Mouse (Mus musculus): ENCODE data around the gene Ccdc160. TPM values are rescaled to one million over a fixed set of nuclear protein-coding genes. Genes with fewer than 3 reads are reported as not detected.

The Ccdc160 gene
- polyA plus RNA-seq, 1 experiment from 2014 or later: 9.6 TPM

GRCm38 (mm10) chrX:52797031-52797625, 6.1 kb downstream of the Ccdc160 start:
- H3K4me2 ChIP-seq (ENCODE audit: low read length): no peak overlapping the region
- WGBS: 50% methylated on average over 9 of the region's 9 CpGs
- H3K36me3 ChIP-seq (ENCODE audit: control insufficient read depth, insufficient read depth, low read length): no peaks in the 10 kb centered on the region
- no peaks in the 10 kb centered on the region for H3K9me3 ChIP-seq (replicated peaks; ENCODE audit: control insufficient read depth, low read length, poor library complexity, severe bottlenecking)
- H3K4me3 ChIP-seq (ENCODE audit: low read depth, low read length): no peak overlapping the region
- no peaks in the 10 kb centered on the region for H3K4me1 ChIP-seq (ENCODE audit: control insufficient read depth, insufficient read depth, low read length)
- no peaks in the 10 kb centered on the region for H3K27me3 ChIP-seq (ENCODE audit: control insufficient read depth, insufficient read depth, low read depth, low read length)
- no peak overlapping the region for H3K9ac ChIP-seq (ENCODE audit: low read depth, low read length)
- no peak for ATAC-seq
- H3K27ac ChIP-seq (ENCODE audit: low read length): no peak overlapping the region

- Histone ChIP-seq H3K9me3 (replicated peaks; ENCODE audit: control insufficient read depth, low read length, poor library complexity, severe bottlenecking) (no peaks in the 10 kb centered on the region), H3K4me3 (ENCODE audit: low read depth, low read length) (no peak overlapping the region), H3K27me3 (ENCODE audit: control insufficient read depth, insufficient read depth, low read depth, low read length) (no peaks in the 10 kb centered on the region), H3K4me1 (ENCODE audit: control insufficient read depth, insufficient read depth, low read length) (no peaks in the 10 kb centered on the region), H3K9ac (ENCODE audit: low read depth, low read length) (no peak overlapping the region), H3K36me3 (ENCODE audit: control insufficient read depth, insufficient read depth, low read length) (no peaks in the 10 kb centered on the region), H3K4me2 (ENCODE audit: low read length) (no peak overlapping the region), H3K27ac (ENCODE audit: low read length) (no peak overlapping the region)
- no peak for ATAC-seq
- 71% methylated on average over 14 of the region's 14 CpGs for WGBS
Measured at GRCm38 (mm10) chrX:52798255-52798654, 7.3 kb downstream of the Ccdc160 start.

- WGBS: 43% methylated on average over 6 of the region's 6 CpGs
- H3K27me3 ChIP-seq (ENCODE audit: control insufficient read depth, insufficient read depth, low read depth, low read length): no peaks in the 10 kb centered on the region
- no peaks in the 10 kb centered on the region for H3K36me3 ChIP-seq (ENCODE audit: control insufficient read depth, insufficient read depth, low read length)
- H3K27ac ChIP-seq (ENCODE audit: low read length): no peak overlapping the region
- H3K4me1 ChIP-seq (ENCODE audit: control insufficient read depth, insufficient read depth, low read length): no peaks in the 10 kb centered on the region
- H3K9me3 ChIP-seq (replicated peaks; ENCODE audit: control insufficient read depth, low read length, poor library complexity, severe bottlenecking): no peaks in the 10 kb centered on the region
- H3K4me2 ChIP-seq (ENCODE audit: low read length): no peak overlapping the region
- no peak overlapping the region for H3K9ac ChIP-seq (ENCODE audit: low read depth, low read length)
- no peak for ATAC-seq
- no peak overlapping the region for H3K4me3 ChIP-seq (ENCODE audit: low read depth, low read length)
Measured at GRCm38 (mm10) chrX:52799566-52799965, 8.6 kb downstream of the Ccdc160 start.

GRCm38 (mm10) chrX:52819338-52819737, 28.3 kb downstream of the Ccdc160 start:
- 53% methylated on average over 3 of the region's 3 CpGs for WGBS
- no peak overlapping the region for H3K9ac ChIP-seq (ENCODE audit: low read depth, low read length)
- H3K4me1 ChIP-seq (ENCODE audit: control insufficient read depth, insufficient read depth, low read length): no peaks in the 10 kb centered on the region
- no peak overlapping the region for H3K4me2 ChIP-seq (ENCODE audit: low read length)
- no peaks in the 10 kb centered on the region for H3K36me3 ChIP-seq (ENCODE audit: control insufficient read depth, insufficient read depth, low read length)
- H3K9me3 ChIP-seq (replicated peaks; ENCODE audit: control insufficient read depth, low read length, poor library complexity, severe bottlenecking): no peaks in the 10 kb centered on the region
- no peak for ATAC-seq
- H3K27ac ChIP-seq (ENCODE audit: low read length): no peak overlapping the region
- no peak overlapping the region for H3K4me3 ChIP-seq (ENCODE audit: low read depth, low read length)
- H3K27me3 ChIP-seq (ENCODE audit: control insufficient read depth, insufficient read depth, low read depth, low read length): no peaks in the 10 kb centered on the region

MicroRNAs within 50 kb of the gene (microRNA counts, 519-probe panel; counts per million panel counts)
- 3,779 counts per million, percentile 97 among the panel's probes with 10 or more counts for microRNA mmu-miR-106a+mmu-miR-17
- 1,482 counts per million, percentile 28 among the panel's probes with 10 or more counts for microRNA mmu-miR-18b
- 1,439 counts per million, percentile 28 among the panel's probes with 10 or more counts for microRNA mmu-miR-363

Small RNAs within 50 kb of the gene (microRNA-seq; reads per million reads assigned to microRNA genes)
- gene Mir106a (322 reads per million, percentile 67 among the genes with 10 or more reads in this experiment), gene Mir18b (56.9 reads per million, percentile 47 among the genes with 10 or more reads in this experiment), gene Mir19b-2 (2.6 reads per million, percentile 12 among the genes with 10 or more reads in this experiment), gene Mir20b (242 reads per million, percentile 63 among the genes with 10 or more reads in this experiment), gene Mir363 (441 reads per million, percentile 70 among the genes with 10 or more reads in this experiment), gene Mir92-2 (62.1 reads per million, percentile 49 among the genes with 10 or more reads in this experiment)

Other genes with a start within 250 kb of the Ccdc160 start
- gene Gpc3, start 177.2 kb upstream of the Ccdc160 start, polyA plus RNA-seq (2015; fragmentation: Nextera tagmentation; extraction: Ambion mirVana): 49.2 and 49.3 TPM in 2 replicates
- 66.9 and 79.6 TPM in 2 replicates for gene Phf6, start 121.1 kb downstream of the Ccdc160 start, polyA plus RNA-seq (2015; fragmentation: Nextera tagmentation; extraction: Ambion mirVana)
- gene Hprt, start 196.9 kb downstream of the Ccdc160 start, polyA plus RNA-seq (2015; fragmentation: Nextera tagmentation; extraction: Ambion mirVana): 98.8 and 114 TPM in 2 replicates

All from midbrain, embryonic 16.5 days (tissue).